Mouse (Mus musculus): ENCODE measurements around the gene Elp4.

DNA sequence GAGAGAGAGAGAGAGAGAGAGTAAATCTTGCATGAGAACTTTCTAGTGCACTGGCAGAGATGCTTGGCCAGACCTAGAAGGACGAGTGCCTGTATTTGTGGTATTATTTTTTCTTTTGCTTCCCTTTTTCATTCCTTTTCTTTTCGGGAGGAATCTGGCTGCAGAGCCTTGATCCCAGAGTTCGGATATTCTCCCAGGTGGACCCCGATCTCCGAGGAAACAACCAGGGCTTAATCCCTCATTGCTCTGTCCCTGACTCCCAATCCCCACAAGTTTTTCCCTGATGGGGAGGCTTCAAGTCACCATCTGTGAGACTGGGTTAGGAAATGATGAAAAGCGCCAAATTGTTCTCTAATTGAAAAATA, 233.7 kb downstream of the Elp4 start:
- no peak for TF ChIP-seq CTCF (IDR thresholded peaks at IDR 0.05; ENCODE audit: control insufficient read depth, insufficient read depth, insufficient replicate concordance, low read depth, low read length)
- TF ChIP-seq POLR2A (IDR thresholded peaks at IDR 0.05; ENCODE audit: control insufficient read depth, low read depth, low read length), result no peak
